Mouse (Mus musculus) limb, embryonic 14.5 days (tissue): ENCODE data around the gene Tldc1. TPM values are rescaled to one million over a fixed set of nuclear protein-coding genes. Genes with fewer than 3 reads are reported as not detected.

Source experiments
- ATAC-seq: fragments of 200-750 bp; cut with Nextera tagmentation; 2 replicates; pipeline ENCODE4 v1.8.0; 2017; ENCODE audit warnings: low read depth, moderate number of reproducible peaks, moderate TSS enrichment; ENCODE audit not compliant: low FRiP score
- DNase-seq: peaks from one replicate; pipeline ENCODE4 v3.0.0-alpha.2; 2015; ENCODE audit warnings: low spot score
- H3K27ac ChIP-seq: fragments of 300-500 bp; sonication (generic); replicated peaks from 2 replicates; pipeline ENCODE4 v1.5.1; 2014; ENCODE audit warnings: low read depth, mild to moderate bottlenecking, low read length, moderate library complexity, mixed read lengths
- H3K27me3 ChIP-seq: fragments of 300-500 bp; sonication (generic); 2 replicates; pipeline ENCODE4 v1.6.1; 2014; ENCODE audit warnings: low read length, mixed read lengths; ENCODE audit not compliant: control insufficient read depth, insufficient read depth
- H3K36me3 ChIP-seq: fragments of 300-500 bp; sonication (generic); 2 replicates; pipeline ENCODE4 v1.6.1; 2014; ENCODE audit warnings: mild to moderate bottlenecking, low read length, moderate library complexity, mixed read lengths; ENCODE audit not compliant: control insufficient read depth, insufficient read depth
- H3K4me1 ChIP-seq: fragments of 300-500 bp; sonication (generic); 2 replicates; pipeline ENCODE4 v1.6.1; 2014; ENCODE audit warnings: antibody characterized with exemption, low read length, mixed read lengths; ENCODE audit not compliant: control insufficient read depth, insufficient read depth
- H3K4me2 ChIP-seq: fragments of 300-500 bp; sonication (generic); replicated peaks from 2 replicates; pipeline ENCODE4 v1.6.1; 2014; ENCODE audit warnings: low read depth, mild to moderate bottlenecking, low read length, moderate library complexity; ENCODE audit not compliant: severe bottlenecking
- H3K4me3 ChIP-seq: fragments of 300-500 bp; sonication (generic); replicated peaks from 2 replicates; pipeline ENCODE4 v1.5.1; 2014; ENCODE audit warnings: low read length
- H3K9ac ChIP-seq: fragments of 300-500 bp; sonication (generic); 2 replicates; pipeline ENCODE4 v1.6.1; 2014; ENCODE audit warnings: mild to moderate bottlenecking, low read depth, low read length, moderate library complexity; ENCODE audit not compliant: severe bottlenecking
- H3K9me3 ChIP-seq: fragments of 300-500 bp; sonication (generic); 2 replicates; pipeline ENCODE4 v1.6.1; 2016; ENCODE audit warnings: low read length; ENCODE audit not compliant: control insufficient read depth
- POLR2A ChIP-seq: fragments of 200-500 bp; IDR thresholded peaks from 2 replicates; pipeline ENCODE4 v1.8.0; 2012; ENCODE audit warnings: inconsistent platforms, mild to moderate bottlenecking, moderate library complexity, borderline replicate concordance; ENCODE audit not compliant: insufficient read depth, insufficient read length; ENCODE audit errors: extremely low read depth
- WGBS: fragments of 180-500 bp; shearing (Covaris S2); extraction: QIAGEN DNeasy Blood & Tissue Kit; methylation state at CpG from one replicate; pipeline ENCODE4 v1.1.7; 2014; 5-methylcytosine and 5-hydroxymethylcytosine counted together
- polyA plus RNA-seq, 2 experiments: library from polyadenylated mRNA; depleted of rRNA in 1 of 2; stranded (reverse) in 1 of 2; unstranded in 1 of 2; fragments of >200 nt; fragmentation: Nextera tagmentation in 1 of 2; extraction: Ambion mirVana in 1 of 2; gene quantifications; 2 replicates each; pipeline versions ENCODE4 v1.2.1 to v1.2.3; 2012 to 2014

Gene Tldc1
- polyA plus RNA-seq, 2 experiments: 5.1 to 10.6 TPM

- Histone ChIP-seq H3K36me3 (no peaks in the 10 kb centered on the region), H3K4me1 (no peaks in the 10 kb centered on the region), H3K9me3 (no peaks in the 10 kb centered on the region), H3K27ac (no peak overlapping the region), H3K9ac (no peak overlapping the region), H3K4me3 (no peak overlapping the region), H3K27me3 (no peaks in the 10 kb centered on the region), H3K4me2 (no peak overlapping the region)
- 84% methylated on average over 13 of the region's 13 CpGs for WGBS
- TF ChIP-seq POLR2A: no peak
- ATAC-seq: no peak
- DNase-seq: no peak
These were observed 46.1 kb downstream of the Tldc1 start for GRCm38 (mm10) chr8:119732072-119732471.

DNA sequence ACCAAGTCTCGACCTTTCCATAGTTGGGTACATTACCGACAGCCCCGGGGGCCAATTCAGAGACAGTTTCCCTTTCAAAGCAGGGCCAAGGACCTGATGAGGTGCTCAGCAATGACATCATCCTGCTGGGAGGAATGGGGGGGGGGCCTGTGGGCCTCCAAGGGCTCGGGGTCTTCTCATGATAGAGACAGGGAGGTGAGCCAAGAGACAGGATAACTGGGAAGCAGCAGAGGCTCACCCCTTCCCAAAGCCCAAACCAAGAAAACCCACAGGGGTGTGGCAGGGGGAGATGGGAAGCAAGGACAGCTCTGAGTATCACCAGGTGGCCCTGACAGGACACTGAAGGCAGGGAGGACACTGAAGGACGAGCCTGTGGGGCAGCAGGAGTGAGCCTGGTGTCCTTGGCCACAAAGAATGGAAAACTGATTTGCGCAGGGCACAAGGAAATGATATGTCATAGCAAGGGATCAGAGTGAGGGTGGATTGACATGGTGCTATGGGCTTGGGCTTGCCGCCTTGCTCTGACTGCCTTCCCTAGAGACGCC, 49.8 kb downstream of the Tldc1 start:
- Histone ChIP-seq H3K9ac (no peak overlapping the region), H3K36me3 (no peaks in the 10 kb centered on the region), H3K4me1 (no peaks in the 10 kb centered on the region), H3K4me3 (no peak overlapping the region), H3K4me2 (no peak overlapping the region), H3K27ac (no peak overlapping the region), H3K27me3 (no peaks in the 10 kb centered on the region), H3K9me3 (no peaks in the 10 kb centered on the region)
- TF ChIP-seq POLR2A: no peak
- no peak for DNase-seq
- ATAC-seq: no peak
- 93% methylated on average over 8 of the region's 8 CpGs for WGBS

- TF ChIP-seq POLR2A: no peak
- no peak overlapping the region for H3K27ac ChIP-seq
- 90% methylated on average over 8 of the region's 8 CpGs for WGBS
These were observed 51.1 kb downstream of the Tldc1 start for GRCm38 (mm10) chr8:119727093-119727492.

DNA sequence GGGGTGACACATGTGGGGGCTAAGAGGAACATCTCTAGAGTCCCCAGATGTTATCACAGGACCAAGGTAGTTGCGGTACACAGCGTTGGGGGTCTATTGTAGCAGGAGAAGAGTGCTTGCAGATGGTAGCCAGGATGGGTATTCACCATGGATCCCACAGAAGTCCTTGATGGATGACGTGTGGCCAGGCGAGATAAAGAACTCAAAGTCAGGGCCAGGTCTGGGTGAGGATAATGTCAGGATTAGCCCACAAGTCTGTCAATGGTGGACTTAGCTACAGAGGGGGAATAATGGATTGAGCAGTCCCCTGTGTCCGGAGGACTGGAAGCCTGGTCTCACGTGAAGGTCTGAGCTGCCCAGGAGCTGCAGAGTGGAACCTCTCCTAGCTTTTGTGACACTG, 53.6 kb downstream of the Tldc1 start:
- ATAC-seq (no peak), DNase-seq (no peak)
- Histone ChIP-seq H3K9ac (no peak overlapping the region), H3K4me3 (no peak overlapping the region), H3K27me3 (no peaks in the 10 kb centered on the region), H3K4me2 (no peak overlapping the region), H3K4me1 (no peaks in the 10 kb centered on the region), H3K36me3 (no peaks in the 10 kb centered on the region), H3K27ac (no peak overlapping the region), H3K9me3 (no peaks in the 10 kb centered on the region)
- no peak for TF ChIP-seq POLR2A
- WGBS: 83% methylated on average over 6 of the region's 6 CpGs

More at GRCm38 (mm10) chr8:119727093-119727492, 51.1 kb downstream of the Tldc1 start:
- ATAC-seq (no peak), DNase-seq (no peak)
- H3K9ac ChIP-seq: no peak overlapping the region
- no peak overlapping the region for H3K4me2 ChIP-seq
- no peaks in the 10 kb centered on the region for H3K4me1 ChIP-seq
- H3K27me3 ChIP-seq: no peaks in the 10 kb centered on the region
- H3K9me3 ChIP-seq: no peaks in the 10 kb centered on the region
- no peak overlapping the region for H3K4me3 ChIP-seq
- H3K36me3 ChIP-seq: no peaks in the 10 kb centered on the region

DNA sequence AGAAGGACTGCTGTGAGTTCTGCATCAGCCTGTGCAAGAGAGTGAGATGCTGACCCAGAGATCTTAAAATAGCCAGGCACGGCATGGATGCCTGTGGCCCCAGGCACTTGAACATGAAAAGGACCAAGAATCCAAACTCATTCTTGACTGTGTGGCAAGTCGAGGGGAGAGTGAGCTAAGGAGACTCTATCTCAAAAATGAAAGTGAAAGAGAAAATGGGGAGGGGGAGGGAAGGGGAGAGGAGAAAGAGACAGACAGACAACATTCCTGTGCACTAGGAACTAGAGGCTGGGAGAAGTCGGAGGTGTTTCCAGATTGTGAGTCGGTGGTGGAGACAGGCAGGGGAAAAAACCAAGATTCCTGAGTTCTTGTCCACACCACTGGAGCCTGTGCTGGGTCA, 54.5 kb downstream of the Tldc1 start:
- H3K27me3 ChIP-seq: no peaks in the 10 kb centered on the region
- no peak overlapping the region for H3K4me2 ChIP-seq
- ATAC-seq (no peak), DNase-seq (no peak)
- no peak overlapping the region for H3K9ac ChIP-seq
- H3K27ac ChIP-seq: no peak overlapping the region
- no peak for TF ChIP-seq POLR2A
- H3K4me1 ChIP-seq: no peaks in the 10 kb centered on the region
- 63% methylated on average over 4 of the region's 4 CpGs for WGBS
- no peaks in the 10 kb centered on the region for H3K36me3 ChIP-seq
- no peaks in the 10 kb centered on the region for H3K9me3 ChIP-seq
- no peak overlapping the region for H3K4me3 ChIP-seq

DNA sequence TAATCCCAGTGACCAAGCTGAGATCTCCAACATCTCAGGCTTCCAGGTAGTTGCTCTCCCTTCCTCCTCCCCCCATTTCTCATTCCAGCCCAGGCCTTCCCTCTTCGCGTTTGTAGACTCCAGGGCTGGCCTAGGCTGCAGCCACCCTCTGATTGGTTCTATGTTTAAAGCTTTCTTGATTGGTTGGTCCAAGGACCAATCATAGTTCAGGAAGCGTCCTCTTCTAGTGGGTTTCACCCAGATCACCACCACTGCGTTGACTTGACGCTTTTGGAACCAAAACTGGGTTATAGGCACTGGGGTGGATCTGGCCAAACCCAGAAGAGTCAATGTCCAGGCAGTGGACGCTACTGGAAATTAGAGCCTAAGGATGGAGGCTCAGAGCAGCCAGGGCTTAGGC, 55.9 kb downstream of the Tldc1 start:
- Histone ChIP-seq H3K36me3 (no peaks in the 10 kb centered on the region), H3K9me3 (no peaks in the 10 kb centered on the region), H3K27me3 (no peaks in the 10 kb centered on the region), H3K4me1 (no peaks in the 10 kb centered on the region), H3K4me3 (no peak overlapping the region), H3K4me2 (no peak overlapping the region), H3K9ac (no peak overlapping the region), H3K27ac (no peak overlapping the region)
- DNase-seq: no peak
- ATAC-seq: no peak
- WGBS: 46% methylated on average over 6 of the region's 6 CpGs
- TF ChIP-seq POLR2A: no peak
